Mouse (Mus musculus) G1E (cell line): ENCODE measurements around the gene Tent4a. TPM values are rescaled to one million over a fixed set of nuclear protein-coding genes. Genes with fewer than 3 reads are reported as not detected.

Experiments
- ATAC-seq: 2 replicates; pipeline ENCODE4 v1.8.0; 2016; ENCODE audit warnings: mild to moderate bottlenecking; ENCODE audit not compliant: insufficient number of reproducible peaks, poor library complexity, low FRiP score, severe bottlenecking; ENCODE audit errors: extremely low read depth
- DNase-seq: peaks from one replicate; pipeline ENCODE4 v3.0.0; 2012; ENCODE audit warnings: low spot score
- H3K27me3 ChIP-seq: 2 replicates; pipeline ENCODE4 v1.6.1; 2012; ENCODE audit warnings: mild to moderate bottlenecking, low read length, inconsistent platforms; ENCODE audit not compliant: insufficient read depth
- H3K36me3 ChIP-seq: replicated peaks from 2 replicates; pipeline ENCODE3; 2012; ENCODE audit warnings: mild to moderate bottlenecking, inconsistent platforms
- H3K4me1 ChIP-seq: 2 replicates; pipeline ENCODE4 v1.6.1; 2012; ENCODE audit warnings: low read depth, low read length, inconsistent platforms, mixed read lengths; ENCODE audit not compliant: insufficient read depth
- H3K4me3 ChIP-seq: 2 replicates; pipeline ENCODE4 v1.5.1; 2012; ENCODE audit warnings: low read depth, mild to moderate bottlenecking, inconsistent platforms, low read length, moderate library complexity, mixed read lengths
- H3K9me3 ChIP-seq: replicated peaks from 2 replicates; pipeline ENCODE4 v1.6.1; 2012; ENCODE audit warnings: inconsistent platforms
- CTCF ChIP-seq: IDR thresholded peaks from 2 replicates; pipeline ENCODE4 v1.5.1; 2012; ENCODE audit warnings: low read depth, low read length, inconsistent platforms, mixed read lengths
- GATA1 ChIP-seq: IDR thresholded peaks from 2 replicates; pipeline ENCODE4 v1.6.1; 2012; ENCODE audit warnings: borderline replicate concordance, low read length, inconsistent platforms, mixed read lengths
- GATA2 ChIP-seq: IDR thresholded peaks from 2 replicates; pipeline ENCODE4 v1.6.1; 2012; ENCODE audit warnings: low read depth, low read length, inconsistent platforms, borderline replicate concordance
- POLR2AphosphoS5 ChIP-seq: IDR thresholded peaks from 2 replicates; pipeline ENCODE4 v1.6.1; 2012; ENCODE audit warnings: low read depth, low read length, inconsistent platforms; ENCODE audit not compliant: insufficient replicate concordance
- TAL1 ChIP-seq: conservative IDR thresholded peaks from 2 replicates; pipeline ENCODE4 v1.6.1; 2012; ENCODE audit warnings: low read depth, low read length, inconsistent platforms, mixed read lengths
- polyA plus RNA-seq: library from polyadenylated mRNA; stranded (reverse); fragments of >175 nt; gene quantifications from 2 replicates; pipeline ENCODE4 v1.2.3, GENCODE M21; 2012
- total RNA-seq, 2 experiments: library from RNA; stranded (forward) in 1 of 2; stranded (reverse) in 1 of 2; fragments of 200-1000 nt in 1 of 2; fragments of >200 nt in 1 of 2; fragmentation: Nextera tagmentation in 1 of 2; gene quantifications; 2 replicates each; pipeline ENCODE4 v1.2.3; 2014 to 2017

Tent4a gene
- total and polyA plus RNA-seq, 3 experiments = 8.0 to 9.9 (median 9.5) TPM

GRCm38 (mm10) chr13:69528531-69528930, 5.9 kb downstream of the Tent4a start:
- Histone ChIP-seq H3K4me3 (no peak overlapping the region), H3K36me3 (peaks cover 70% of the 10 kb centered on the region), H3K27me3 (no peaks in the 10 kb centered on the region), H3K9me3 (no peaks in the 10 kb centered on the region), H3K4me1 (peaks cover 43% of the 10 kb centered on the region)
- DNase-seq (no peak), ATAC-seq (no peak)
- no peak for TF ChIP-seq POLR2AphosphoS5
- no peak for TF ChIP-seq CTCF
- no peak for TF ChIP-seq GATA1
- no peak for TF ChIP-seq TAL1
- TF ChIP-seq GATA2 = no peak

- no peaks in the 10 kb centered on the region for H3K9me3 ChIP-seq
- no peaks in the 10 kb centered on the region for H3K27me3 ChIP-seq
- H3K4me3 ChIP-seq = no peak overlapping the region
- no peak for DNase-seq
- peaks cover 31% of the 10 kb centered on the region for H3K4me1 ChIP-seq
- H3K36me3 ChIP-seq = peaks cover 78% of the 10 kb centered on the region
- ATAC-seq = no peak
- TF ChIP-seq CTCF = no peak
- TF ChIP-seq POLR2AphosphoS5 = no peak
Observed at GRCm38 (mm10) chr13:69525867-69526266, 8.6 kb downstream of the Tent4a start.

GRCm38 (mm10) chr13:69524158-69524530, 10.3 kb downstream of the Tent4a start:
- DNase-seq = no peak

GRCm38 (mm10) chr13:69523444-69524157, 10.8 kb downstream of the Tent4a start:
- H3K36me3 ChIP-seq = peaks cover 69% of the 10 kb centered on the region
- no peak overlapping the region for H3K4me3 ChIP-seq
- ATAC-seq = no peak
- DNase-seq = no peak
- H3K9me3 ChIP-seq = no peaks in the 10 kb centered on the region
- peaks cover 20% of the 10 kb centered on the region for H3K4me1 ChIP-seq
- H3K27me3 ChIP-seq = no peaks in the 10 kb centered on the region
- no peak for TF ChIP-seq CTCF

More at GRCm38 (mm10) chr13:69524158-69524530, 10.3 kb downstream of the Tent4a start:
- Histone ChIP-seq H3K27me3 (no peaks in the 10 kb centered on the region), H3K4me3 (no peak overlapping the region), H3K9me3 (no peaks in the 10 kb centered on the region), H3K36me3 (peaks cover 69% of the 10 kb centered on the region), H3K4me1 (peaks cover 20% of the 10 kb centered on the region)
- no peak for TF ChIP-seq GATA1
- ATAC-seq = no peak

GRCm38 (mm10) chr13:69522161-69522791, 12.1 kb downstream of the Tent4a start:
- Histone ChIP-seq H3K4me3 (no peak overlapping the region), H3K9me3 (no peaks in the 10 kb centered on the region), H3K36me3 (peaks cover 72% of the 10 kb centered on the region), H3K27me3 (no peaks in the 10 kb centered on the region), H3K4me1 (peaks cover 14% of the 10 kb centered on the region)
- ATAC-seq = no peak
- TF ChIP-seq TAL1 (no peak), CTCF (no peak), GATA1 (no peak), POLR2AphosphoS5 (no peak), GATA2 (no peak)
- no peak for DNase-seq

- Histone ChIP-seq H3K4me3 (no peak overlapping the region), H3K27me3 (no peaks in the 10 kb centered on the region), H3K4me1 (peaks cover 12% of the 10 kb centered on the region), H3K36me3 (peaks cover 71% of the 10 kb centered on the region), H3K9me3 (no peaks in the 10 kb centered on the region)
- TF ChIP-seq POLR2AphosphoS5 = no peak
- no peak for TF ChIP-seq TAL1
- no peak for TF ChIP-seq GATA2
- no peak for TF ChIP-seq CTCF
- no peak for TF ChIP-seq GATA1
- ATAC-seq (no peak), DNase-seq (no peak)
Observed at GRCm38 (mm10) chr13:69519137-69519536, 15.3 kb downstream of the Tent4a start.

- DNase-seq (no peak), ATAC-seq (no peak)
- Histone ChIP-seq H3K4me3 (no peak overlapping the region), H3K27me3 (no peaks in the 10 kb centered on the region), H3K36me3 (peaks cover 72% of the 10 kb centered on the region), H3K4me1 (peaks cover 6% of the 10 kb centered on the region), H3K9me3 (no peaks in the 10 kb centered on the region)
- TF ChIP-seq TAL1 (no peak), GATA1 (no peak), CTCF (no peak), POLR2AphosphoS5 (no peak), GATA2 (no peak)
Observed at GRCm38 (mm10) chr13:69517445-69517844, 17.0 kb downstream of the Tent4a start.
